Mouse (Mus musculus): ENCODE data around the gene Csnk2b. TPM values are rescaled to one million over a fixed set of nuclear protein-coding genes. Genes with fewer than 3 reads are reported as not detected.

Csnk2b gene
- polyA plus RNA-seq, 1 experiment from 2014 or later: 270 TPM

DNA sequence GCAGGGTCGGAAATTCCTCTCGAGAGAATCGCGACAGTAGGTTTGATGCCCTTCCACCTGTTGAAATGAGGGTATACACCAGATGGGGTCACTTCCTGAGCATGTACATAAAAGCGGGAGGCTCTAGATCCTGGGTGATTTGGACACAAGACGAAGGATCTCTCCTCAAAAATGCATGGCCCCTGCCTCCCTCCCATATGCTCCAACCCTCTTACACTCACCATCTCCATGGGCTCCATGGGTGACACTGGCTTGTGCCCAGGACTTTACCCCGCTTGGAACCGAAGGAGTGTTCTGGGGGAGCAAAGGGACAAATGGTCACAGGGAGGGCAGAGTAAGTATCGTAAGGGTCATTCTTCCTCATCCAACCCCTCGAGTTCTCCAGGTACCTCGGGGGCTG is 39.6 kb upstream of the Csnk2b start:
- Histone ChIP-seq H3K9me3 (no peaks in the 10 kb centered on the region), H3K27me3 (no peaks in the 10 kb centered on the region), H3K4me1 (replicated peaks) (peaks cover 20% of the 10 kb centered on the region), H3K4me3 (replicated peaks) (no peak overlapping the region), H3K27ac (no peak overlapping the region), H3K4me2 (no peak overlapping the region), H3K9ac (replicated peaks) (no peak overlapping the region), H3K36me3 (peaks cover 64% of the 10 kb centered on the region)
- no peak for ATAC-seq (ENCODE audit: insufficient number of reproducible peaks, insufficient read depth, low FRiP score, low TSS enrichment, low read depth)
- WGBS: 82% methylated on average over 11 of the region's 11 CpGs

GRCm38 (mm10) chr17:35159638-35160037 is 37.8 kb upstream of the Csnk2b start:
- H3K4me2 ChIP-seq: no peak overlapping the region
- H3K4me1 ChIP-seq (replicated peaks): peaks cover 19% of the 10 kb centered on the region
- no peaks in the 10 kb centered on the region for H3K27me3 ChIP-seq
- H3K27ac ChIP-seq: no peak overlapping the region
- no peak overlapping the region for H3K4me3 ChIP-seq (replicated peaks)
- H3K36me3 ChIP-seq: peaks cover 82% of the 10 kb centered on the region
- no peak for ATAC-seq (ENCODE audit: insufficient number of reproducible peaks, insufficient read depth, low FRiP score, low TSS enrichment, low read depth)
- no peak overlapping the region for H3K9ac ChIP-seq (replicated peaks)
- H3K9me3 ChIP-seq: no peaks in the 10 kb centered on the region
- WGBS: 79% methylated on average over 7 of the region's 7 CpGs

DNA sequence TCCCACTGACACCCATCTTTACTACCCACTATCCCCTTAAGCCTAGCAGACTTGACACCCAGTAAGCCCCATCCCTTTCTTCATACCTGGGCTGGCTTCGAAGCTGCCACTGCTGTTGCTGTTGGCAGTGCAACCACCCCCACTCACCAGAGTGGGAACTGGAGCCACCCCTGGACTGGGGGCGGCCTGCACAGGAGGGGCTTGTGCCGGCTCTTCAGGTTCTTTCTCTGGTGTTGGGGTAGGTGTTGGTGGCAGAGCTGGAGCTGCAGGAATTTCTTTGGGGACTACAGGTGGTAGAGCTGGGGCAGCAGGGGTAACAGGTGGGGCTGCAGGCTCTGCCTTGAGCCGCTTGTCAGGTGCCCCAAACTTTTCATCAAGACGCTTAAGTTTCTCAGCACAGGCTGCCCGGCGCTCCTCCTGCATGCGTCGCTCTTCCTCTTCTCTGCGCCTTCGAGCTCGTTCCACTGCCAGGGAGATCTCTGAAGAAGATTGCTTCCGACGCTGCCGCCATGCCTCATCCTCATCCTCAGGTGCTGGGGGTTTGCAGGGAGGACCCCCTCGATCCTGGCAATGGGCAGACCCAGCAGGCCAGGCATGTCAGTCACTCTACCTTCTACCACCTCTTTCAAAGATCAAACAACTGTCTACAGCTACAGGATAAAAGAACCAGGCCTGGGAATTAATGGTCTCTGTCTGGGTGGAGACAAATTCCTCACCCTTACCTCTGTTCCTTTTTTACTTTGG is 37.2 kb upstream of the Csnk2b start:
- Histone ChIP-seq H3K27ac (no peak overlapping the region), H3K9me3 (no peaks in the 10 kb centered on the region), H3K9ac (replicated peaks) (no peak overlapping the region), H3K4me3 (replicated peaks) (no peak overlapping the region), H3K27me3 (no peaks in the 10 kb centered on the region), H3K4me2 (no peak overlapping the region), H3K36me3 (peaks cover 88% of the 10 kb centered on the region), H3K4me1 (replicated peaks) (peaks cover 23% of the 10 kb centered on the region)
- 93% methylated on average over 16 of the region's 16 CpGs for WGBS
- ATAC-seq (ENCODE audit: insufficient number of reproducible peaks, insufficient read depth, low FRiP score, low TSS enrichment, low read depth): no peak

DNA sequence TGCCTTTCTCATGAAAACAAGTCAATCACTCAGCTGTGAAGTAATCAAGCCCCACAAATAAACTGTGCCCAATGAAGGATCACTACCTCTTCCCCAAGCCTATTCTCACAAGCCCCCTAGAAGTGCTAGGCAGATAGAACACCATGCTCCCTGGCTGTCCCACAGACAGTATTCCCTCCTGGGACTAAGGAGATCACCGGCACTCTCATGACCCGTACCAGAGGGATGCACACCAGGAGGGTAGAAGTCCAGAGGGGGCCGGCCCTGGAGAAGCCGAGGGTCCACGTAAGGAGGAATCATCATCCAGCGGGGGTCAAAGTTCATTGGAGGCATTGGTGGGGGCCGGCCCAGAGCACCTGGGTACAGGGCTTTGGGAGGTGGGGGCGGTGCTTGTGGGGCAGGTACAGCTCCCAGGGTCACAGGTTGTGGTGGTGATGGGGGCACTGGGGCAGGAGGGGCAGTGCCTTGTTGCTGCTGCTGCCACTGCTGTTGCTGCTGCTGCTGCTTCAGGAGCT is 35.9 kb upstream of the Csnk2b start:
- Histone ChIP-seq H3K9ac (replicated peaks) (no peak overlapping the region), H3K9me3 (no peaks in the 10 kb centered on the region), H3K27ac (no peak overlapping the region), H3K27me3 (no peaks in the 10 kb centered on the region), H3K36me3 (peaks cover 100% of the 10 kb centered on the region), H3K4me2 (no peak overlapping the region), H3K4me1 (replicated peaks) (peaks cover 16% of the 10 kb centered on the region), H3K4me3 (replicated peaks) (no peak overlapping the region)
- WGBS: 90% methylated on average over 8 of the region's 8 CpGs
- no peak for ATAC-seq (ENCODE audit: insufficient number of reproducible peaks, insufficient read depth, low FRiP score, low TSS enrichment, low read depth)

DNA sequence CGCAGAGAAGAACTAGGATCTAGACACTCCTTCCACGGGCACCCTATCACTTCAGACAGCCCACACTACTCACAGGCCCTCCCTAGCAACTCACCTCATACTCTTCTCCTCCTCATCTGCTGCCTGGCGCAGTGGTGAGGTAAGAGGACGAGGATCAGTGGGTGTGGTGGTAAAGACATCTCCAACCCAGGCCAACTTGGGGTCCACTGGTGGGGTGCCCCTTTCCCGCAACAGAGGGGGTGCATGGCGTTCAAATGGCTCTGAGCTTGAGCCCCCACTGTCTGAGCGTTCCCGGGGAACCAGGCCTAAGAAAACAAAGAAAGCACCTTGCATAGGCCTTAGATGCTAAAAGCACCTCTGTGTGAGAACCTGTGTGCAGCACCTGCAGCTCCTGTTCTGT is 35.4 kb upstream of the Csnk2b start:
- Histone ChIP-seq H3K4me1 (replicated peaks) (peaks cover 11% of the 10 kb centered on the region; the same call in 1 of the 2 replicates), H3K36me3 (peaks cover 100% of the 10 kb centered on the region), H3K4me2 (no peak overlapping the region), H3K4me3 (replicated peaks) (no peak overlapping the region), H3K9ac (replicated peaks) (no peak overlapping the region), H3K9me3 (no peaks in the 10 kb centered on the region), H3K27ac (no peak overlapping the region), H3K27me3 (no peaks in the 10 kb centered on the region)
- ATAC-seq (ENCODE audit: insufficient number of reproducible peaks, insufficient read depth, low FRiP score, low TSS enrichment, low read depth): no peak
- WGBS: 93% methylated on average over 8 of the region's 8 CpGs

- Histone ChIP-seq H3K4me2 (no peak overlapping the region), H3K4me1 (replicated peaks) (peaks cover 11% of the 10 kb centered on the region; the same call in 1 of the 2 replicates), H3K27me3 (no peaks in the 10 kb centered on the region), H3K27ac (no peak overlapping the region), H3K9ac (replicated peaks) (no peak overlapping the region), H3K36me3 (peaks cover 100% of the 10 kb centered on the region), H3K4me3 (replicated peaks) (no peak overlapping the region), H3K9me3 (no peaks in the 10 kb centered on the region)
- ATAC-seq (ENCODE audit: insufficient number of reproducible peaks, insufficient read depth, low FRiP score, low TSS enrichment, low read depth): no peak
- 91% methylated on average over 33 of the region's 33 CpGs for WGBS
Measured at GRCm38 (mm10) chr17:35156461-35157200, 34.8 kb upstream of the Csnk2b start.

DNA sequence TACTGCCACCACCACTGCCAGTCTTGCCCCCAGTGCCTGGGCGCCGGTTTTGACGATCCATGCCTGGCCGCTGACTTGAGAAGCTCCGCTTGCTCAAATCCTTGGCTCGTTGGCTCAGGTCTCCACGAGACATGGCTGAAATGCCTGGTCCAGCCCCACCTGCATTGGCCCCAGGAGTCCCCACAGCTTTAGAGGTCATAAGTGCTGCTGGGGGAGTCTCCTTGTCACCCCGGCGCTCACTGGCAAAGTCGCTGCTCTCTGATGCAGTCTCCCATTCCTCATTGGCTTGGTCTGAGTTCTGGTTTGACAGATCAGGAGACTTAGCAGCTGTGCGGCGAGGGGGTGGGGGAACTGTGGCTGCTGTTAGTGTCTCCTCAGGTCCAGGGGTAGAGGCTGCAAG is 33.6 kb upstream of the Csnk2b start:
- H3K27me3 ChIP-seq: no peaks in the 10 kb centered on the region
- H3K27ac ChIP-seq: no peak overlapping the region
- ATAC-seq (ENCODE audit: insufficient number of reproducible peaks, insufficient read depth, low FRiP score, low TSS enrichment, low read depth): no peak
- peaks cover 11% of the 10 kb centered on the region; the same call in 1 of the 2 replicates for H3K4me1 ChIP-seq (replicated peaks)
- 92% methylated on average over 12 of the region's 12 CpGs for WGBS
- H3K9ac ChIP-seq (replicated peaks): no peak overlapping the region
- no peak overlapping the region for H3K4me2 ChIP-seq
- no peaks in the 10 kb centered on the region for H3K9me3 ChIP-seq
- H3K4me3 ChIP-seq (replicated peaks): no peak overlapping the region
- H3K36me3 ChIP-seq: peaks cover 100% of the 10 kb centered on the region

DNA sequence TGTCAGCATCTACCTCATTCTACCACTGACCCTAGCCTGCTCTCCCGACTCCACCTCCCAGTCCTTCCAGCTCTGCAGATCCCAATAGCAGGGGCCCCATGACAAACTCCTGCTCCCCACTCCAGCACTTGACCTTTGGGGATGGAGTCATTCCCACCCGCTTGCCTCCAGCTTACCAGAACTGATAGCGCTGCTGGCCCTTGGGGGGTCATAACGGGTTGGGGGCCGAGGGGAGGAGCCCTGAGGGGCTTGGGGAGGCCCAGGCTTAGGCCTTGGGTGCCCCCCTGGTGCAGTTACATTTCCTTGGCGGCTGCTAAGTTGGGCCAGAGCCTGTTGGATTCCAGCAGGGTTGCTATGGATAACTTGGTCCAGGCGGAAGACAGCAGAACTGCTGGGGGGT is 32.8 kb upstream of the Csnk2b start:
- WGBS: 86% methylated on average over 7 of the region's 7 CpGs
- no peaks in the 10 kb centered on the region for H3K27me3 ChIP-seq
- peak overlapping the region; percentile 17; the same call in 1 of the 2 replicates for H3K27ac ChIP-seq
- no peak for ATAC-seq (ENCODE audit: insufficient number of reproducible peaks, insufficient read depth, low FRiP score, low TSS enrichment, low read depth)
- H3K9ac ChIP-seq (replicated peaks): peak overlapping the region; percentile 42; the same call in 1 of the 2 replicates
- H3K4me3 ChIP-seq (replicated peaks): no peak overlapping the region
- H3K9me3 ChIP-seq: no peaks in the 10 kb centered on the region
- H3K4me1 ChIP-seq (replicated peaks): peaks cover 11% of the 10 kb centered on the region; the same call in 1 of the 2 replicates
- H3K4me2 ChIP-seq: no peak overlapping the region
- peaks cover 100% of the 10 kb centered on the region for H3K36me3 ChIP-seq

DNA sequence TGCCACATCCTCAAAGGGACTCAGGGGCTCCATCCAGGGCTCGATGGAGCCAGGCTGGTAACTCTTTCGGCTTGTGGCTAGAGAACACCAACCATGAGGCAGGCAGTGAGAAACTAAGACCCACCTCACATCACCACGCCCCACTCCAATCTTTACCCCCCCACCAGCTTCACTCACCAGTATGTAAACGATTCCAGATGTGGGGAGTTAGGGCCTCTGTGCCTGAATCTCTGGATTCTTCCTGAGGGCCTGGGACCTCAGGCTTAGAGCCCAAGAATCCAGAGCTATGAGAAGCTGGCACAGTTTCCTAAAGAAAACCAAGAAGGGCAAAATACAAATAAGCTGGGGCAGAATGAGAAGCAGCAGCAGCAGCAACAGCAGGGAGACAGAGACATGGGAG is 32.1 kb upstream of the Csnk2b start:
- no peak for ATAC-seq (ENCODE audit: insufficient number of reproducible peaks, insufficient read depth, low FRiP score, low TSS enrichment, low read depth)
- no peak overlapping the region for H3K9ac ChIP-seq (replicated peaks)
- H3K4me2 ChIP-seq: no peak overlapping the region

GRCm38 (mm10) chr17:35153077-35153476 is 31.2 kb upstream of the Csnk2b start:
- Histone ChIP-seq H3K4me1 (replicated peaks) (peaks cover 11% of the 10 kb centered on the region; the same call in 1 of the 2 replicates), H3K36me3 (peaks cover 100% of the 10 kb centered on the region), H3K4me2 (no peak overlapping the region), H3K9me3 (no peaks in the 10 kb centered on the region), H3K27ac (no peak overlapping the region), H3K27me3 (no peaks in the 10 kb centered on the region), H3K4me3 (replicated peaks) (no peak overlapping the region), H3K9ac (replicated peaks) (no peak overlapping the region)
- 93% methylated on average over 9 of the region's 9 CpGs for whole genome bisulfite sequencing
- ATAC-seq (ENCODE audit: insufficient number of reproducible peaks, insufficient read depth, low FRiP score, low TSS enrichment, low read depth): no peak

More for the DNA sequence above, 32.1 kb upstream of the Csnk2b start:
- Histone ChIP-seq H3K27me3 (no peaks in the 10 kb centered on the region), H3K9me3 (no peaks in the 10 kb centered on the region), H3K27ac (no peak overlapping the region), H3K4me3 (replicated peaks) (no peak overlapping the region), H3K36me3 (peaks cover 100% of the 10 kb centered on the region), H3K4me1 (replicated peaks) (peaks cover 11% of the 10 kb centered on the region; the same call in 1 of the 2 replicates)
- WGBS: 59% methylated on average over 4 of the region's 4 CpGs

DNA sequence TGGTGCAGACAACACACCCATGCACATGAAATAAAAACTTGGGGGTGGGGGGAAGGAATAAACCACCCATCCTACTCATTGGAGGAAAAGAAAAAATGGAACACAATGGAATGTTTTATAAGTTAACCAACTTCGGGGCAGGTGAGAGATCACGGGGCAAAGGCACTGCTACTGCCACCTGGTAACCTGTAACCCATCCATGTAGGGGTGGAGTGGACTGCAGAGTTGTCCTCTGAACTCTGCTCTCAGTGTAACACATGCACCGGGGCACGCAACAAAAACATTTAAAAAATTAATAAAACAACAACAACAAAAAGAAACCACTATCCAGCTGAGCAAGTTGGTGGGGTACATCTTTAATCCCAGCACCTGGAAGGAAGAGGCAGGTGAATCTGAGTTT is 30.3 kb upstream of the Csnk2b start:
- Histone ChIP-seq H3K4me2 (no peak overlapping the region), H3K27ac (no peak overlapping the region), H3K36me3 (peaks cover 100% of the 10 kb centered on the region), H3K4me3 (replicated peaks) (no peak overlapping the region), H3K9me3 (no peaks in the 10 kb centered on the region), H3K4me1 (replicated peaks) (peaks cover 11% of the 10 kb centered on the region; the same call in 1 of the 2 replicates), H3K27me3 (no peaks in the 10 kb centered on the region), H3K9ac (replicated peaks) (no peak overlapping the region)
- 95% methylated on average over 4 of the region's 4 CpGs for WGBS
- no peak for ATAC-seq (ENCODE audit: insufficient number of reproducible peaks, insufficient read depth, low FRiP score, low TSS enrichment, low read depth)

Data from limb, embryonic 12.5 days (tissue).